Mouse (Mus musculus) megakaryocyte, embryonic 14.5 days (primary cell): ENCODE measurements around the gene Zcrb1.

Experiments used
- FLI1 ChIP-seq: IDR thresholded peaks from 2 replicates; pipeline ENCODE4 v1.6.1; 2012; ENCODE audit warnings: low read length, inconsistent platforms, mixed read lengths
- GATA1 ChIP-seq: IDR thresholded peaks from 3 replicates; pipeline ENCODE4 v1.6.1; 2012; ENCODE audit warnings: mixed read lengths, low read length, inconsistent platforms, borderline replicate concordance

DNA sequence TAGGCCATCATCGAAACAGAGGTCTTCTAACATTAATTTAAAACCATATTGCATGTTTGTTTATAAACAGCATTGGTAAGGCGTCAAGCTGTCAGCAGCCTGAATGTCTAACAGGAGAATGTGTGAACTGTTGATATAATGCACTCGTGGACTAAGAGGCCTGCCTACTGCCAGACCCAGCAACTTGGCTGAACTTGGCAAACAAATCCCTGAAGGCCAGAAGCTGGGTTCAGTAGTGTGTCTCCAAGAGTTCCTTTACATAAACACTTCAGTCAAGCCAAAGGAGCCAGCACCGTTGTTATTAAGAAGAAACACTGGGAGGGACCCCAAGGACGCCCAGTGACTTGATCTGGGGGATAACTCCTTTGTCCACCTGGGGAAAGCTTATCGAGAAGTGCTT is 18.2 kb upstream of the Zcrb1 start:
- no peak for TF ChIP-seq GATA1
- TF ChIP-seq FLI1, result no peak
